Mouse (Mus musculus) T-helper 1 cell (primary cell): ENCODE results near the gene Acbd6.

Experiments used
- in situ Hi-C: fragments of 300-600 bp; cut with MboI, MseI; formaldehyde crosslinking; loops from one replicate; pipeline ENCODE4 v1.15.1; 2025; ENCODE audit warnings: high pct_unique_total_duplicates

The Acbd6 gene

GRCm38 (mm10) chr1:155718851-155719250 is 160.9 kb downstream of the Acbd6 start:
- in situ Hi-C loops = no loop called here

- in situ Hi-C loops = loop anchor here (5.0 kb wide), 1 partner anchor 452 kb away; no protein-coding TSS in a partner anchor
Measured at GRCm38 (mm10) chr1:155720006-155720405, 162.1 kb downstream of the Acbd6 start.

GRCm38 (mm10) chr1:155721443-155721842 is 163.5 kb downstream of the Acbd6 start:
- in situ Hi-C loops = loop anchor here (5.0 kb wide), 1 partner anchor 451 kb away; no protein-coding TSS in a partner anchor

- in situ Hi-C loops = loop anchor here (5.0 kb wide), 1 partner anchor 450 kb away; no protein-coding TSS in a partner anchor
Measured at GRCm38 (mm10) chr1:155722185-155722584, 164.3 kb downstream of the Acbd6 start.

GRCm38 (mm10) chr1:155724301-155724700 is 166.4 kb downstream of the Acbd6 start:
- in situ Hi-C loops = loop anchor here (5.0 kb wide), 1 partner anchor 448 kb away; no protein-coding TSS in a partner anchor

GRCm38 (mm10) chr1:155725876-155726275 is 168.0 kb downstream of the Acbd6 start:
- in situ Hi-C loops = no loop called here

- in situ Hi-C loops = no loop called here
Measured at GRCm38 (mm10) chr1:155727830-155728229, 169.9 kb downstream of the Acbd6 start.

- in situ Hi-C loops = no loop called here
Measured at GRCm38 (mm10) chr1:155729113-155729795, 171.3 kb downstream of the Acbd6 start.

- in situ Hi-C loops = no loop called here
Measured at GRCm38 (mm10) chr1:155731156-155731555, 173.2 kb downstream of the Acbd6 start.

GRCm38 (mm10) chr1:155736096-155736825 is 178.3 kb downstream of the Acbd6 start:
- in situ Hi-C loops = no loop called here

GRCm38 (mm10) chr1:155737017-155737808 is 179.3 kb downstream of the Acbd6 start:
- in situ Hi-C loops = no loop called here

GRCm38 (mm10) chr1:155737809-155738383 is 180.0 kb downstream of the Acbd6 start:
- in situ Hi-C loops = no loop called here
